In genomic region chr3:89228836-89229235, GRCm38 (mm10) we compare ENCODE assay signal across 8 mouse cellular contexts. TPM values are rescaled to one million over a fixed set of nuclear protein-coding genes. Genes with fewer than 3 reads are reported as not detected.
DNase-seq lines count a peak whose midpoint lies in the region; ATAC-seq lines count a peak whose summit lies in the region.

Muc1 (plus strand) TSS chr3:89229057.

- no peak within 1 kb of the TSS for H3K27ac ChIP-seq in heart, embryonic 12.5 days (ENCODE audit: poor library complexity, severe bottlenecking)
- H3K27ac ChIP-seq in forebrain, embryonic 11.5 days (ENCODE audit: low read depth, low read length): peak within 1 kb of the TSS; percentile 98
- H3K27ac ChIP-seq in midbrain, embryonic 13.5 days: peak within 1 kb of the TSS; percentile 97

- ATAC-seq in heart, embryonic 12.5 days (ENCODE audit: insufficient number of reproducible peaks, low FRiP score): no peak
- ATAC-seq in forebrain, embryonic 11.5 days (replicated peaks; ENCODE audit: low FRiP score): no peak
- ATAC-seq in midbrain, embryonic 13.5 days: no peak

- intact Hi-C loops in heart, postnatal 25 days (cut with DNase I): no loop called here

- H3K4me2 ChIP-seq in heart, embryonic 12.5 days: peak within 1 kb of the TSS; percentile 85
- peak within 1 kb of the TSS; percentile 95 for H3K4me2 ChIP-seq in forebrain, embryonic 11.5 days (ENCODE audit: low read depth, low read length, severe bottlenecking)
- peak within 1 kb of the TSS; percentile 83 for H3K4me2 ChIP-seq in midbrain, embryonic 13.5 days (replicated peaks)

- peak within 1 kb of the TSS; percentile 53 for H3K9ac ChIP-seq in heart, embryonic 12.5 days
- peak within 1 kb of the TSS; percentile 67 for H3K9ac ChIP-seq in forebrain, embryonic 11.5 days (ENCODE audit: low read length)
- H3K9ac ChIP-seq in midbrain, embryonic 13.5 days (replicated peaks): peak within 1 kb of the TSS; percentile 85

- H3K36me3 ChIP-seq in heart, embryonic 12.5 days: no peaks in the 10 kb centered on the region
- H3K36me3 ChIP-seq in forebrain, embryonic 11.5 days (ENCODE audit: control insufficient read depth, insufficient read depth, low read length): no peaks in the 10 kb centered on the region; the same call in 1 of the 2 replicates
- peaks cover 19% of the 10 kb centered on the region for H3K36me3 ChIP-seq in midbrain, embryonic 13.5 days

- 31% methylated on average over 10 of the region's 10 CpGs for WGBS in heart, embryonic 12.5 days
- 26% methylated on average over 10 of the region's 10 CpGs for WGBS in forebrain, embryonic 11.5 days
- 40% methylated on average over 10 of the region's 10 CpGs for WGBS in midbrain, embryonic 13.5 days

- no peaks in the 10 kb centered on the region for H3K9me3 ChIP-seq in heart, embryonic 12.5 days (replicated peaks)
- no peaks in the 10 kb centered on the region for H3K9me3 ChIP-seq in forebrain, embryonic 11.5 days (ENCODE audit: control insufficient read depth, low read length)
- no peaks in the 10 kb centered on the region for H3K9me3 ChIP-seq in midbrain, embryonic 13.5 days

- H3K4me3 ChIP-seq in heart, embryonic 12.5 days: peak within 1 kb of the TSS; percentile 54
- peak within 1 kb of the TSS; percentile 97 for H3K4me3 ChIP-seq in forebrain, embryonic 11.5 days (ENCODE audit: low read depth, low read length)
- H3K4me3 ChIP-seq in midbrain, embryonic 13.5 days (replicated peaks): peak within 1 kb of the TSS; percentile 68

- DNase-seq in heart, postnatal 25 days (ENCODE audit: low spot score): no peak
- DNase-seq in forebrain, embryonic 11.5 days (ENCODE audit: low spot score): no peak
- peak; percentile 48 to 51 for DNase-seq in kidney, postnatal 36 days
- no peak for DNase-seq in urinary bladder, postnatal 25 days (ENCODE audit: low spot score)
- DNase-seq in urinary bladder, postnatal 14 days (ENCODE audit: low spot score): no peak
- DNase-seq in urinary bladder, postnatal 4 days (ENCODE audit: low spot score in 2 of 2): no peak

- H3K4me1 ChIP-seq in heart, embryonic 12.5 days (replicated peaks): peaks cover 34% of the 10 kb centered on the region
- H3K4me1 ChIP-seq in forebrain, embryonic 11.5 days (replicated peaks; ENCODE audit: control insufficient read depth, insufficient read depth, low read length): peaks cover 20% of the 10 kb centered on the region
- H3K4me1 ChIP-seq in midbrain, embryonic 13.5 days (replicated peaks): peaks cover 56% of the 10 kb centered on the region

- peaks cover 59% of the 10 kb centered on the region for H3K27me3 ChIP-seq in heart, embryonic 12.5 days (replicated peaks)
- H3K27me3 ChIP-seq in forebrain, embryonic 11.5 days (ENCODE audit: control insufficient read depth, insufficient read depth, low read length): no peaks in the 10 kb centered on the region
- H3K27me3 ChIP-seq in midbrain, embryonic 13.5 days: no peaks in the 10 kb centered on the region

RNA-seq across cellular contexts. Expression of gene Muc1, which starts in this region (rescaled TPM):
- polyA plus RNA-seq in heart, embryonic 12.5 days (2016; fragmentation: Nextera tagmentation; extraction: Ambion mirVana): 0.48 TPM in 1 of 2 replicates, not detected in the other
- under 1 TPM; 0.22 to 0.39 TPM for total RNA-seq in heart, postnatal 25 days (2021)
- polyA plus RNA-seq in forebrain, embryonic 11.5 days (2014; fragmentation: Nextera tagmentation; extraction: Ambion mirVana): 2.0 and 3.4 TPM in 2 replicates
- 3.2 and 3.4 TPM in 2 replicates for polyA plus RNA-seq in midbrain, embryonic 13.5 days (2015; fragmentation: Nextera tagmentation; extraction: Ambion mirVana)

Comparison
In these comparisons a context has a peak if more than half of its experiments do, and no peak if none do; other contexts are left out.
1. DNase-seq: peak in kidney, postnatal 36 days (2 of 2); none in heart, postnatal 25 days (single experiment), forebrain, embryonic 11.5 days (single experiment), urinary bladder, postnatal 25 days (single experiment), urinary bladder, postnatal 14 days (single experiment) and urinary bladder, postnatal 4 days (0 of 2).
2. Peak in every context shown above with its lines, with median percentiles within 50 percentile points of each other: H3K4me2 ChIP-seq, H3K4me3 ChIP-seq and H3K9ac ChIP-seq.